Mouse (Mus musculus): ENCODE data around the gene Arhgap23. TPM values are rescaled to one million over a fixed set of nuclear protein-coding genes. Genes with fewer than 3 reads are reported as not detected.
A peak's percentile ranks its signal among the peaks of the same experiment; 100 is the strongest.

Arhgap23 gene
- total RNA-seq, 2 experiments from 2014 or later, result 84.0 to 91.8 TPM

DNA sequence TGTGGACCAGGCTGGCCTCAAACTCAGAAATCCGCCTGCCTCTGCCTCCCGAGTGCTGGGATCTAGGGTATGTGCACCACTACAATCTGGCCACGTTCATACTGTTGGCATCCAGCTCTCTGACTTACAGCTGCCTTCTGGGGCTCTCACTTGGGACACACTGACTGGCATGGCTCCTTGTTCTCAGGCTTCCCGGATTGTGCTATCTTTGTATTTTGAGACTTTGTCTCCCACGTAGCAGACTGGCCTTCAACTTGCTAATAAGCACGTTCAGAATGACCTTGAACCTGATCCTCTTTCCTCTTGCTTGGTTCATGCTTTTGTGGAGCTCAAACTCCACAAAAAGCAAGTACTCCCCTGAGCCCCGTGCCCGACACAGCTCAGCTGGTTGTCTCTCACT lies 70.3 kb downstream of the Arhgap23 start:
- intact Hi-C loops (cut with DNase I), result no loop called here

DNA sequence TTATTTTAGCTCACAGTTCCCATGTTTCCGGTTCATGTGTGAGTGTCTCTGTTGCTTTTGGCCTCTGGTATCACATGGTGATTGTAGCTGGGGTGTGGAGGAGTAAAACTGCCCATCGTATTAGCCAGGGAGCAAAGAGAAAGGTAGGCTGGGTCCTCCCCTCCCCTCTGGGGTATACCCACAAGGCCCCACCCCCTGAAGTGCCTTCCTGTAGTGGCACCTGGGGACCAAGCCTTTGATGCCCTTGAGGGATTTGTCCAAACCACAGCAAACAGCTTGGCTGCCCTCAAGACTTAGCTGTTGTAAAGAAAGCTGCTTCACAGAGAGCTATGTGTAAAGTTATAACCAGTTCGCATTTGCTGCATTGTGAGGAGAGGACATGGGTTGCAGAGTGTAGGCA lies 72.3 kb downstream of the Arhgap23 start:
- DNase-seq (ENCODE audit: extremely low spot score in 1 of 2, low spot score in 2 of 2), result peak in 1 of 2 experiments; percentile 9
- intact Hi-C loops (cut with DNase I), result no loop called here

More for the DNA sequence above, 70.3 kb downstream of the Arhgap23 start:
- DNase-seq (ENCODE audit: extremely low spot score in 1 of 2, low spot score in 2 of 2), result no peak

DNA sequence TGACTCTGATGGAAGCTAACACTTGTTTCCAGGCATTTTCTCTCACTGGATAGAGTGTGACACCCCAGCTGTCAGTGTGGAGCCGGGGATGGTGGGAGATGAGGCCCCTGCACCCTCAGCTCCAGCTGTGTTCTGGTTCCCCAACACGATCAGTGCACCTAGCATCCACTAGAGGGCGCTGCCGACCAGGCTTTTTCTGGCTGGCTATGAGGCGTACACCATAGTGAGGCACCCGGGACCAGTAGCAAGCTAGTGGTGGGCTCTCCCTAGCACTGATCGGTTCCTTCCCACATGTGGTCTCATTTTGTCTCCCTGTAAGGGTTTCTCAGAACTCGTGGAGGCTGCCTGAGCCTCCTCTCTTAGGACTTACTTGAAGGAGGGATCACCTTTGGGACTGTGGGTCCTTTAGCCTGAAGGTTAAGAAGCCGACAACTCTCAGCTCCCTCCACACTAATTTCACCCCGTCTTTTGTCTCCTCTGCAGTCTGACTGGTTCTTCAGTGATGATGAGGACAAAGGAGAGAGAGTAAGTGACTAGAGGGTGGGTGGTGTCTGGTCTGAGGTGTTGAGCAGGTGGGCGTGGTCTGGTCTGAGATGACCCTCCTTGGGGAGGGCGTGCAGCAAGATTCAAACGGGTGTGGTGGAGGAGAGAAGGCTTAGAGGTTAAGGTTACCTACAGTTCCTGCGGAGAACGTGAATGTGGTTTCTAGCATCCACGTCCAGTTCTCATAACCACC lies 74.4 kb downstream of the Arhgap23 start:
- peak in 1 of 2 experiments; percentile 71 for DNase-seq (ENCODE audit: extremely low spot score in 1 of 2, low spot score in 2 of 2)
- intact Hi-C loops (cut with DNase I), result loop anchor here (5.0 kb wide), 1 partner anchor 208 kb away; no protein-coding TSS in a partner anchor

DNA sequence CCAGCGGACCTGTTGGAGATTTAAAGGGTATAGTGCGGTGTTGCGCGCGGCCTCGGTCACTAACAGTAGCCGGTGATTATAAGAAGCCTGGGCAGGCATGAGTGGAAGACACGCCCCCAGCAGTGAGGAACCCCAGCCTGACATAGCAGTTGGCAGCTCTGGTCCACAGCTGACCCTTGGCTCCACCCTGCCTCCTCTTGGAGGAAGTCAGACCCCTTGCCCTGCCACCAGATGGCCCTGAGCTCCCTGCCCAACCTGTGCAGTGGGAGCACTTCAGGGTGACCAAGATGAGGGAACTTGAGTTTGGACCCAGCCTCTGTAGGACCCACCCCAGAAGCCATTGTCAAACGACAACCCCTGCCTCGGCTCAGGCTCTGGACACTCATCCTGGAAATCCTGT lies 76.3 kb downstream of the Arhgap23 start:
- DNase-seq (ENCODE audit: extremely low spot score in 1 of 2, low spot score in 2 of 2), result no peak
- intact Hi-C loops (cut with DNase I), result loop anchor here (5.0 kb wide), 1 partner anchor 206 kb away; no protein-coding TSS in a partner anchor

DNA sequence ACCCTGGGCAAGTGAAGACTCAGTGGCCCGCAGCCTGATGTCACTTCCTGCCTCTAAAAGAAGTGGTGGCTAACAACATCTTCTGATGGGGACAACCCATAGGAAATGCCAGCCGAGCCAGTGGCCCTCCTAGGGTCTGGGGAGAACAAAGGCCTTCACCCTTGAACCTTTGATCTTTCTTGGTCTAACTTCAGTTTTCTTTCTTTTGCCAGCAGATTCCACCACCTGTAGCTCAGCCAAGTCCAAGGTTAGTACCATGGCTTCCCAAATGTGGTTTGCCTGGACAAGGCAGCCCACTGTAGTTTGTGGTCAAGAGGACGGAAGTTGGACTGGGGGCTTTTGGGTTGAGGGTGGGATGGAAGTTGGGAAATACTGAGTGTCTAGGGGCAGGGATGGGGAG lies 77.5 kb downstream of the Arhgap23 start:
- no peak for DNase-seq (ENCODE audit: extremely low spot score in 1 of 2, low spot score in 2 of 2)
- intact Hi-C loops (cut with DNase I), result loop anchor here (5.0 kb wide), 1 partner anchor 204 kb away; no protein-coding TSS in a partner anchor

DNA sequence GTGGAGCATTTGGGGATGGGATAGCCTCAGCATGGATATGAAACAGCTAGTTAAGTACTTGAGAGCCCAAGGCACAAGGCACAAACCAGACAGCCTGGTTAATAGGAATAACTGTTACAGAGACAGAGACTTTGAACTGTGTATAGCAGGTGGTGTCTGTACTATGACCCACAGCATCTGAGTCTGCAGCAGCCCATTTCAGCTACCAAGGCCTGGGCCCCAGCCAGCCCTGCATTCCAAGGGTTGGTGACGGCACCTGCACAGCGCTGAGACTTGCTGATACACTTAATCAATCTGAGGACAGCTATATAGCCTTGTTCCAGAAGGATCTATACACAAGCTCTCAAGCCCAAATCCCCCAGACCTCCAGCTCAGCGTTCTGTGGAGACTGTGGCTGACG lies 82.2 kb downstream of the Arhgap23 start:
- intact Hi-C loops (cut with DNase I), result no loop called here

DNA sequence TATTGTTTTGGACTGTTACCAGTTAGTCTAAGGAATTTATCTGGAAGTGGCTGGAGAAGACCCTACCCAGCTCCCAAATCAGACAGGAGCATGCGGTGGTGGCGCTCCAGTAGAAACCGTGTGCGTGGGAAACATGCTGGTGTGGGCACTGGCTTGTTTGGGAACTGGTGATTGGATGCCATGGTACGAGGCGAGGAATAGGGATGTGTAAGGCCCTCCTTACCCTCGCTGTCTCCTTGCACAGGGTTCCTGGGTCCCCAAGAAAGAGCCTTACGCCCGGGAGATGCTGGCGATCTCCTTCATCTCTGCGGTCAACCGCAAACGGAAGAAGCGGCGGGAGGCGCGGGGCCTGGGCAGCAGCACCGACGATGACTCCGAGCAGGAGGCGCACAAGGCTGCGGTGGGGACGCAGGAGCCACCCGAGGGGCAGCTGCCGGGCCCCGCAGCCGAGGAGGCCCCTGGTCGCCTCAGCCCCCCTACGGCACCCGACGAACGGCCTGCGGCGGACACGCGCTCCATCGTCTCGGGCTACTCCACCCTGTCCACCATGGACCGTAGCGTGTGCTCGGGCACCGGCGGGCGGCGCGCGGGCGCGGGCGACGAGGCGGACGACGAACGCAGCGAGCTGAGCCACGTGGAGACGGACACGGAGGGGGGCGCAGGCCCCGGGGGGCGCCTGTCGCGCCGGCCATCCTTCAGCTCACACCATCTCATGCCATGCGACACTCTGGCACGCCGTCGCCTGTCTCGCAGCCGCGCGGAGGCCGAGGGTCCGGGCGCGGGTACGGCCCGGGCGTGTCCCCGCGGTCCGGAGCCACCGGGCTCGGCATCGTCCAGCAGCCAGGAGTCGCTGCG lies 84.8 kb downstream of the Arhgap23 start, which contains the start of gene 4933428G20Rik:
TSS of gene 4933428G20Rik (minus strand) at position 476 of the 855 bp plus-strand sequence.
- no peak for DNase-seq (ENCODE audit: extremely low spot score in 1 of 2, low spot score in 2 of 2)
- intact Hi-C loops (cut with DNase I), result loop anchor here (5.0 kb wide), 1 partner anchor 122 kb away; no protein-coding TSS in a partner anchor

More for the DNA sequence above, 82.2 kb downstream of the Arhgap23 start:
- DNase-seq (ENCODE audit: extremely low spot score in 1 of 2, low spot score in 2 of 2), result peak in 1 of 2 experiments; percentile 20

DNA sequence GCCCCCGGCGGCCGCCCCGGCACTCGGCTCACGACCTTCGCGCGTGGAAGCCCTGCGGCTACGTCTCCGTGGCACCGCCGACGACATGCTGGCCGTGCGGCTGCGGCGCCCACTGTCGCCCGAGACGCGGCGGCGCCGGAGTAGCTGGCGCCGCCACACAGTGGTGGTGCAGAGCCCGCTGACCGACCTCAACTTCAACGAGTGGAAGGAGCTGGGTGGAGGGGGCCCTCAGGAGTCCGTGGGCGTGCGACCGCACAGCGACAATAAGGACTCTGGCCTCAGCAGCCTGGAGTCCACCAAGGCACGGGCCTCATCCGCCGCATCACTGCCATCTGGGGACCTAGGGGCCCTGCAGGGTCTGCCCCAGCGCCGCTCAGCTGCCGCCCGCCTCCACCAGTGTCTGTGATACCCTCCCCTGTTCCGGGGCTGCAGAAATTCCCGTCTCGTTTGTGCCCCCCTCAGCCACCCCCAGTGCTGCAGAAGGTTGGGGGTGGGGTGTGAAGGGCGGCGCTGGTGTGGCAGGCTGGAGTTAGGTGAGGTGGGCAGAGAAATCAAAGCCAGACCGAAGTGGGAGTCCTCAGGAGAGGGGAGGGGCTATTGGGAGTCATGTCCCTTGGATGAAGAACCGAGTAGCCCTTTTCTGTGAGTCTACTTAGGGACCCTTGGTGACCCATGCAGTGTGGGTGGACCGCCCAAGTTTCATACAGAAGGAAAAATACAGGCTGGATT lies 85.6 kb downstream of the Arhgap23 start:
- intact Hi-C loops (cut with DNase I), result loop anchor here (5.0 kb wide), 1 partner anchor 121 kb away; no protein-coding TSS in a partner anchor
- peak in 1 of 2 experiments; percentile 43 for DNase-seq (ENCODE audit: extremely low spot score in 1 of 2, low spot score in 2 of 2)

DNA sequence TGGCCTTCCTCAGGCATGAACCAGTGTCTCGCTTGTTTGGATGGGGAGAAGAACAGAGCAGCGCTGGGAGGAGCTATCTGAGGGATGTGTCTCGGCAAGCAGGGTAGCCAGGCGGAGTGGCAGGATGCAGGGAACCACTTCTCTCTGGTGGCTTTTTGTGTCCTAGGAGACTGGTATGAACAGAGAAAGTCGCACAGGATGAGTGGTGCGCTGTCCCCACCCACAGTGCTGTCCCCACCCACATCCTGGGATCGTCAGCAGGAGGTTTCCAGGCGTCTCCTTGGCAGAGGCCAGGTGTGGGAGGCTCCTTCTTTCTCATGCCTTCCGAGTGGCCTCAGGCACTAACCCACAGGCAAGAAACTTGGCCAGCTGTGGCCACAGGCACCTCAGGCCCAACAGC lies 87.0 kb downstream of the Arhgap23 start:
- intact Hi-C loops (cut with DNase I), result loop anchor here (5.0 kb wide), 1 partner anchor 120 kb away; no protein-coding TSS in a partner anchor
- peak in 1 of 2 experiments; percentile 40 for DNase-seq (ENCODE audit: extremely low spot score in 1 of 2, low spot score in 2 of 2)

DNA sequence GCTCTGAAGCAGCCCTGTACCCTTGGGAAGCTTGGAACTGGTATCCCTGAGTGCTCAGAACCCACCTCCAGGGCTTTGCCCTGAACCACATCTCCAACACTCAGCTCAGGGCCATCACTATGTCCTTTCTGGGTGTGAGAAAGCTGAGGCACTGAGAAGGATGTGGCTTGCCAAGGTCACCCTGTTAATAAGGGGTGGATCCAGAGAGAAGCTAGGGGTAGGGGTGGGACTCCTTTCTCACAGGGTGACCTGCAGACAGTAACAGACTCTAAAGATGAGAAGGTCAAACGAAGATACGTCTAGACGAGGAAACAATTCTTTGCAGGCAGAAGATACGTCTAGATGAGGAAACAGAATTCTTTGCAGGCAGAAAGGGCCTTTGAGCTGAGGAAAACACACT lies 87.5 kb downstream of the Arhgap23 start:
- DNase-seq (ENCODE audit: extremely low spot score in 1 of 2, low spot score in 2 of 2), result no peak

DNA sequence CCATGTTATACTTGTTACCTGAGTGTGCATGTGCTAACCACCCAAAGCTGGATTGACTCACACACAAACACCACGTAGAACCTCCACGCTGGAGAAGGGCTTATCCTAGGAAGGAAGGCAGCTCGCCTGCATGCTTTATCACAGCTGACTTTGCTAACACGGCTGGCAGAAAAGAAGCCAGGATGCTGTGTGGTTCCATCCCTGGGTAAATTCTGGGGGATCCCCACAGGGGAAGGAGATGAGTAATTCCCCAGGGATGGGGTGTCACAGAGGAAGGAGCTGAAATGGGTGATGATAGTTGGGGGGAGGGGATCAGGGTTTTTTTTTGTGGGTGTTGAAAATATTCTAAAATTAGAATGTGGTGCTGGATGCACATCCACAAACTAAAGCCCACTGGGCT lies 90.5 kb downstream of the Arhgap23 start:
- no peak for DNase-seq (ENCODE audit: extremely low spot score in 1 of 2, low spot score in 2 of 2)
- intact Hi-C loops (cut with DNase I), result no loop called here

More for the DNA sequence above, 87.5 kb downstream of the Arhgap23 start:
- intact Hi-C loops (cut with DNase I), result loop anchor here (5.0 kb wide), 1 partner anchor 119 kb away; no protein-coding TSS in a partner anchor

DNA sequence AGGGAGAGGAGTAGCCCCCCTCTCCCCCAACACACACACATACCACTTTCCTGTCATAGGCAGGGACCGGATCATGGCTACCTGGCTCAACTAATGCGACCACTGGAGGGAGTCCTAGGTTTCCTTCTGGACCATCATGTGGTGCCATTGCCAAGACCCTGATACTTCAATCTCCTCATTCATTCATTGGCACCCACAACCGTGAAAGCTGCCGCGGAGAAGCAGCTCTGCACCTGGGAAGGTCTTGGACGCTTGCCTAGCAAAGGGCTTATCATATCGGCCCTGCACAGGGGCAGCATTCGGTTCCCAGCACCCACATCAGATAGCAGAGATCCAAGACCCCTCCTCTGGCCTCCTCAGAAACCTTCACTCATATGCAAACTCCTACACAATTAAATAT lies 91.0 kb downstream of the Arhgap23 start:
- intact Hi-C loops (cut with DNase I), result no loop called here

DNA sequence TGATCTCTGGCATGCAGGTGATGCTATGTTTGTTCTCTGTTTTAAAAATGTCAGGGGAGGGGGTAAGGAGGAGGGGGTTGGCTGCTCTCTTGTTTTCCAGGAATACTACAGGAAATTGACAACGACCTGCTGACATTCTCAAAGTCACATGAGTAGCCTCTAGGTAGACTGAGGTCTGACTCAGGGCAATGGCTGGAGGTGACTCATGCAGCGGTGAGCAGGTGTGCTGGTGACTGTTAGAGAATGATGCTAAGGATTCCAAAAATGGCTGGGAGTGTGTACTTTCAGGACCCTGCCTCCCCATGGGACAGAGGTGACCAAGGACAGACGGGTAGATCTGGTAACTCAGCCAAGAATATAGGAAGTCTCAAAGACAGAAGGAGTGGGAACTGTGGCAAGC lies 92.9 kb downstream of the Arhgap23 start:
- intact Hi-C loops (cut with DNase I), result no loop called here
- DNase-seq (ENCODE audit: extremely low spot score in 1 of 2, low spot score in 2 of 2), result no peak

More for the DNA sequence above, 91.0 kb downstream of the Arhgap23 start:
- DNase-seq (ENCODE audit: extremely low spot score in 1 of 2, low spot score in 2 of 2), result no peak

DNA sequence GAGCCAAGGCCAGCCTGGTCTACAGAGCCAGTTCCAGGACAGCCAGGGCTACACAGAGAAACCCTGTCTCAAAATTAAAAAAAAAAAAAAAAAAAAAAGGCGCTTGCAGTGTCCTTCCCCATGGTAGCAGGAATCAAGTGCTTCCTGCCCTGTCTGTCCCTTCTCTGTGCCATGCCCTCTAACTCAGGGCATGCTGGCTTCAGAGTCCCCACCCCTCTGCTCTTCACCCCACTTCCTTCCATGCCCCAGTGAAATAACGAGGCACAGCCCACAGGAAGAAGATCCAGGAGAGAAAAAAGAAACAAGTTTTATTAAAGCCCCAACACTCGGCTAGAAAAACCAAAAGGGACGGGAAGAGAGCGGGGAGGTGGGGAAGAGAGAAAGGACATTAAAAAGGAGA lies 93.7 kb downstream of the Arhgap23 start:
- DNase-seq (ENCODE audit: extremely low spot score in 1 of 2, low spot score in 2 of 2), result no peak
- intact Hi-C loops (cut with DNase I), result no loop called here

DNA sequence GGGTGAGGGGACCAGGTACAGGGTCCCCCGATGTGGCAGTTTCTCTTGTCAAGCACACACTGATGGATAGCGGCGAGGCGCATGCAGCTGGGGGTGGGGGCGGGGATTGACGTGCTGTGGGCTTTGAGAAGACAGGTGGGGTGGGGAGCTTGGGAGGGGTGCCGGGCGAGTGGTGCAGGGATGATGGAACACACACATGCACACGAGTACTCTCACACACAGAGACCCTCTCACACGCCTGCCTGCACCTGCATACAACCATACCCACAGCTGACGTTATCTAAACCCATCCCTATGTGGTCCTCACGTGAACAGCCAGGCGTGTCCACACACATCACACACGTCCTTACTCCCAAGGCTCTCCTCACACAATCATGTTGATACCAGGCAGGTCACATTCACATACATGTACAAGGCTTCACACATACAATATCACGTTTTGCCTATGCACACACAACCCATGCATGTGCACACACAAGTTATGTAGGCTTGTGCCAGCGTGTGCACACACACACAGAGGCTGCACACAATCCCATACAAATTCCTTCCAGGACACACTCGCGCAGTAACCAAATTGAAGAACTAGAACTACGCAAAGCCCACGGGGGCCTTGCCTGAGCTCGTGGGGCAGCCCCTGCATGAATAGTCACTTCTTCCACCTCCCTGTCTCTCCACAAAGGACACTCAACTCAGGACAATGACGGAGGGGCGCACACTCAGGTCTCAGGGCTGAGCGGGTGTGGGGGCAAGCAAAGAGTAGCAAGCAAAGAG lies 94.6 kb downstream of the Arhgap23 start:
- intact Hi-C loops (cut with DNase I), result no loop called here
- no peak for DNase-seq (ENCODE audit: extremely low spot score in 1 of 2, low spot score in 2 of 2)

DNA sequence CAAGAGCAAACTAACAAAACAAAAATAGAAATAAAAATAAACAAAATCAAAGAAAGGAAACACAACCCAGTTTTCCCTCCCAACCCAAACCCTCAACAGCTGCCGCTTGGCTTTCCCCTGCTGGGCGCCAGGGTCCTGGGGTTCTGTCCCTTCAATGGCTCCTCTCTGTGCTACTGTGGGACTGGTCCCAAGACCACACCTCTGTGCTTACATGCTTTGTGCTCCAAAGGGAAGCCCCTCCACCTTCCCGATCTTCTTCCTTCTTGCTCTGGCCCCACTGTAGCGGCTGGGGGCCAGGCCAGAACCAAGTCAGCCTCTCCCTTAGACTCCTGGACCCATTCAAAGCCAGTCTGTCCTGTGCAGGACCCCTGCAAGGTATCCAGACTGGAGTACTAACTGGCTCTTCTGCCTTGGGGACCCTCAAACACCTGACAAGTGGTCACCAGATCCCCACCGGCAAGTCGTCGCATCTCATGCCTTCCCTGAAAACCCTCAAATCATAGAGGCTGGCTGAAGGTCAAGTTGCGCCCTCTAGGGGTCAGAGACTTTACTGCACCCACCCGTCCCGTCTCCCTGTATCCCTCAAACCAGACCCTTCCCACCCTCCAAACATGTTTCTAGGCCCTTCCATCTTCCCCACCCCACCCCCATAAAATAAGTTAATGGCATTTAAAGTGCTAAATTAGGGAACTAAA lies 95.8 kb downstream of the Arhgap23 start:
- intact Hi-C loops (cut with DNase I), result no loop called here
- DNase-seq (ENCODE audit: extremely low spot score in 1 of 2, low spot score in 2 of 2), result peak in 1 of 2 experiments; percentile 79

DNA sequence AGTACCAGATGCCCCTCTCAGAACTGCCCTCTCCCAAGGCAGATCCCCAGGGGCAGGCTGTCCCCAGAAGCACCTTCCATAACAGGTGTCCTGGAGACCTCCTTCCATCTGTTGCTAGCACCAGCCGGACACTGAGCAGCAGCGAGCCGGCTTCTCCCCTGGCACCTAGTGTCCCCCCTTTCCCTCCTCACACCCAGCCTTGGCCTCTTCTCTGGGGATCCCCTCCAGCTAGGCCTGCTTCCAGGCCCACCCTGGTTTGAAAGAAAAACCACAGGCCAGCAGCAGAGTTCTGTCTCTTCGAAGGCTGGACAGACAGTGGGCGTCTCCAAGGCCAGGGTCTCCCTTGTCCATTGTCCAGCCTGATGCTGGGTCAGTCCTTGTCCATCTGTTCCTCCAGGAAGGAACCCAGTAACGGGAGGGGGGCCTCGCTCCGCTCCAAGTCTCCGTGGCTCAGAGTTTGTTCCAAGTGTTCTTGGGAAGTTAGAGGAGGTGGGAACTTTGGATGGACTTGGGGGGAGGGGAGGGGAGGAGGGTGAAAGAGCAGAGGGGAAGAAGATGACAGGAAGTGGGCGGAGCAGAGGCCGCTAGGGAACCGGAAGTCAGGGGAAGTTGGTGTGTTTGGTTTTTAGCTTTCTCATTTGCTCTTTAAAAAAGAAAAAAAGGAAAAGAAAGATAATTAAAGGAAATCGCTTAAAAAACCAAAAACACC lies 96.5 kb downstream of the Arhgap23 start:
- DNase-seq (ENCODE audit: extremely low spot score in 1 of 2, low spot score in 2 of 2), result peak in 1 of 2 experiments; percentile 81
- intact Hi-C loops (cut with DNase I), result no loop called here

Measured in left cerebral cortex, postnatal 10 days (tissue).